Mouse (Mus musculus) liver, embryonic 13.5 days (tissue): ENCODE measurements around the gene Fam173a. TPM values are rescaled to one million over a fixed set of nuclear protein-coding genes. Genes with fewer than 3 reads are reported as not detected.
"Not testable (repeated sequence)": the region's sequence is repeated elsewhere in the genome, so short reads cannot be mapped to it uniquely, and the experiment has no call there.

Source experiments
- ATAC-seq: fragments of 200-750 bp; cut with Nextera tagmentation; 2 replicates; pipeline ENCODE4 v1.8.0; 2017; ENCODE audit warnings: low read depth, mild to moderate bottlenecking, moderate number of reproducible peaks, moderate library complexity
- DNase-seq: peaks from one replicate; pipeline ENCODE4 v3.0.0; 2022
- H3K27ac ChIP-seq: fragments of 300-500 bp; sonication (generic); 2 replicates; pipeline ENCODE4 v1.5.1; 2015; ENCODE audit warnings: moderate library complexity, mild to moderate bottlenecking, inconsistent platforms
- H3K27me3 ChIP-seq: fragments of 300-500 bp; sonication (generic); 2 replicates; pipeline ENCODE4 v1.6.1; 2015; ENCODE audit warnings: mild to moderate bottlenecking, inconsistent platforms
- H3K36me3 ChIP-seq: fragments of 300-500 bp; sonication (generic); 2 replicates; pipeline ENCODE4 v1.6.1; 2015; ENCODE audit warnings: mild to moderate bottlenecking, inconsistent platforms
- H3K4me1 ChIP-seq: fragments of 300-500 bp; sonication (generic); replicated peaks from 2 replicates; pipeline ENCODE4 v1.6.1; 2015; ENCODE audit warnings: inconsistent platforms
- H3K4me2 ChIP-seq: fragments of 300-500 bp; sonication (generic); 2 replicates; pipeline ENCODE4 v1.6.1; 2015; ENCODE audit warnings: inconsistent platforms, mild to moderate bottlenecking, moderate library complexity
- H3K4me3 ChIP-seq: fragments of 300-500 bp; sonication (generic); replicated peaks from 2 replicates; pipeline ENCODE4 v1.5.1; 2015; ENCODE audit warnings: mild to moderate bottlenecking, inconsistent platforms
- H3K9ac ChIP-seq: fragments of 300-500 bp; sonication (generic); 2 replicates; pipeline ENCODE4 v1.6.1; 2015; ENCODE audit warnings: mild to moderate bottlenecking, inconsistent platforms
- H3K9me3 ChIP-seq: fragments of 300-500 bp; sonication (generic); replicated peaks from 2 replicates; pipeline ENCODE4 v1.6.1; 2016; ENCODE audit warnings: inconsistent platforms
- WGBS: fragments of 180-500 bp; shearing (Covaris S2); methylation state at CpG from one replicate; pipeline ENCODE4 v1.1.7; 2015; ENCODE audit not compliant: insufficient replicate concordance; 5-methylcytosine and 5-hydroxymethylcytosine counted together
- polyA plus RNA-seq: library from polyadenylated mRNA; unstranded; fragments of >200 nt; fragmentation: Nextera tagmentation; extraction: Ambion mirVana; gene quantifications from 2 replicates; pipeline ENCODE4 v1.2.1, GENCODE M21; 2015

Gene Fam173a
- polyA plus RNA-seq, 1 experiment from 2014 or later, result 61.8 TPM

GRCm38 (mm10) chr17:25810890-25811289, 18.2 kb upstream of the Fam173a start:
- no peak for DNase-seq
- Histone ChIP-seq H3K36me3 (no peaks in the 10 kb centered on the region), H3K4me3 (no peak overlapping the region), H3K27me3 (peaks cover 92% of the 10 kb centered on the region), H3K9me3 (no peaks in the 10 kb centered on the region), H3K9ac (no peak overlapping the region), H3K4me2 (no peak overlapping the region), H3K4me1 (peaks cover 13% of the 10 kb centered on the region), H3K27ac (no peak overlapping the region)
- 52% methylated on average over 4 of the region's 4 CpGs for WGBS
- no peak for ATAC-seq

- H3K27ac ChIP-seq, result no peak overlapping the region
- H3K9ac ChIP-seq, result peak overlapping the region; percentile 15; the same call in 1 of the 2 replicates
- H3K4me2 ChIP-seq, result peak overlapping the region; percentile 73
- peak overlapping the region; percentile 55 for H3K4me3 ChIP-seq
- DNase-seq (no peak), ATAC-seq (no peak)
- H3K9me3 ChIP-seq, result no peaks in the 10 kb centered on the region
- WGBS, result 13% methylated on average over 25 of the region's 25 CpGs
- H3K36me3 ChIP-seq, result no peaks in the 10 kb centered on the region
- peaks cover 13% of the 10 kb centered on the region for H3K4me1 ChIP-seq
- peaks cover 83% of the 10 kb centered on the region for H3K27me3 ChIP-seq
Measured at GRCm38 (mm10) chr17:25809606-25810340, 17.1 kb upstream of the Fam173a start.

GRCm38 (mm10) chr17:25808789-25809605, 16.3 kb upstream of the Fam173a start, which contains the start of gene Fbxl16:
TSS of gene Fbxl16 (plus strand) at chr17:25809085.
- Histone ChIP-seq H3K4me1 (peaks cover 13% of the 10 kb centered on the region), H3K36me3 (no peaks in the 10 kb centered on the region), H3K4me2 (peak within 1 kb of the TSS; percentile 73), H3K9ac (peak within 1 kb of the TSS; percentile 36), H3K9me3 (no peaks in the 10 kb centered on the region), H3K4me3 (peak within 1 kb of the TSS; percentile 55), H3K27ac (no peak within 1 kb of the TSS), H3K27me3 (peaks cover 82% of the 10 kb centered on the region)
- peak; percentile 53; the same call in 1 of the 2 replicates for ATAC-seq
- under 1% methylated on average over 96 of the region's 100 CpGs for WGBS
- DNase-seq, result no peak

DNA sequence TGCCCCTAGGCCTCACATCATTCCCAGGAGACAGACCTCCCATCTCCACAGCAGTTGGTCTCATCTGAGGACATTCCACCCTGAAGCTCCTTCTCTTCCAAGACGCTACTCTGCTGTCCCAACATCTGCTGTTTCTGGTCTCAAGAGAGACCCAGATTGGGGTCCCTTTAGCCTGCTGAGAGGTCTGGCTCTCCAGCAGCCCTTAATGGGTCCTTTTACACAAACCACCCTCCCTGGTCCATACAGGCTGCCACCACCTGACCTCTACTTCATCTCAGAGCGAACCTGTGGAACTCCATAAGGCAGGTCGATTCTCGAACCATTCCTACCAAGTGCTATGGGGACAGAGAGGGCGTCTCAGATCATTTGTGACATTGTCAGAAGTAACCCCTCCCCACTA, 15.3 kb upstream of the Fam173a start:
- DNase-seq, result no peak
- H3K4me3 ChIP-seq, result no peak overlapping the region
- H3K9ac ChIP-seq, result no peak overlapping the region
- H3K9me3 ChIP-seq, result no peaks in the 10 kb centered on the region
- H3K36me3 ChIP-seq, result no peaks in the 10 kb centered on the region
- WGBS, result 39% methylated on average over 5 of the region's 5 CpGs
- no peak for ATAC-seq
- H3K4me1 ChIP-seq, result peaks cover 13% of the 10 kb centered on the region
- H3K4me2 ChIP-seq, result peak overlapping the region; percentile 73; the same call in 1 of the 2 replicates
- H3K27ac ChIP-seq, result no peak overlapping the region
- peaks cover 82% of the 10 kb centered on the region for H3K27me3 ChIP-seq

DNA sequence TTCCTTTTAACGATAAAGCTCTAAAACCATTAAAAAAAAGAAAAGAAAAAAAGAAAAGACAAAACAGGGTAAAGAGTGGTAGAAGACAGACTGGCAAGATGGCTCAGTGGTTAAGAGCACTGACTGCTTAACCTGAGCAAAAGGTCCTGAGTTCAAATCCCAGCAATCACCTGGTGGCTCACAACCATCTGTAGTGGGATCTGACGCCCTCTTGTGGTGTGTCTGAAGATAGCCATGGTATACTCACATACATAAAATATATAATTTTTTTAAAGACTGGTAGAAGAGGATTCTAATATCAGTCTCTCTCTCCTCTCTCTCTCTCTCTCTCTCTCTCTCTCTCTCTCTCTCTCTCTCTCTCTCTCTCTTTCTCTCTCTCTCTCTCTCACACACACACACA, 14.8 kb upstream of the Fam173a start:
- not testable (repeated sequence) for DNase-seq, H3K9me3 ChIP-seq, H3K4me3 ChIP-seq, H3K9ac ChIP-seq, ATAC-seq, H3K4me2 ChIP-seq, H3K27ac ChIP-seq, H3K36me3 ChIP-seq
- WGBS, result 42% methylated on average over 2 of the region's 2 CpGs
- Histone ChIP-seq H3K27me3 (peaks cover 82% of the 10 kb centered on the region), H3K4me1 (peaks cover 13% of the 10 kb centered on the region)

DNA sequence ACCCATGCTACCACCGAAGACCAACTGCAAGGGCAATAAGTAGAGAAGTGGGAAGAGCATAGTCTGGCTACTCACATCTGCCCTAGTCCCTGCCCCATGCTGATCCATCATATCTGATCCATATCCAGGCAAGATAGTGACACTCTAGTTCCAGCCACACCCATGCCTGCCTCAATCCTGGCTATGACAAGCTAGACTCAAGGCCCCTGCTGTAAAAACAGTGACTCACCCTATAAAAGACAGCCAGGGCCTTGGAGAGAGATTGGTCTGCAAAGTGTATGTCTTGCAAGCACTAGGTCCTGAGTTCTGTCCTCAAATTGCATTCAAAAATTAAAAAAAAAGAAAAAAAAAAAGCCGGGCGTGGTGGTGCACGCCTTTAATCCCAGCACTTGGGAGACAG, 13.8 kb upstream of the Fam173a start:
- Histone ChIP-seq H3K4me1 (peaks cover 13% of the 10 kb centered on the region), H3K27me3 (peaks cover 80% of the 10 kb centered on the region), H3K9ac (no peak overlapping the region), H3K36me3 (no peaks in the 10 kb centered on the region), H3K4me2 (no peak overlapping the region), H3K27ac (no peak overlapping the region), H3K9me3 (no peaks in the 10 kb centered on the region), H3K4me3 (no peak overlapping the region)
- 75% methylated on average over 4 of the region's 4 CpGs for WGBS
- no peak for ATAC-seq
- no peak for DNase-seq

DNA sequence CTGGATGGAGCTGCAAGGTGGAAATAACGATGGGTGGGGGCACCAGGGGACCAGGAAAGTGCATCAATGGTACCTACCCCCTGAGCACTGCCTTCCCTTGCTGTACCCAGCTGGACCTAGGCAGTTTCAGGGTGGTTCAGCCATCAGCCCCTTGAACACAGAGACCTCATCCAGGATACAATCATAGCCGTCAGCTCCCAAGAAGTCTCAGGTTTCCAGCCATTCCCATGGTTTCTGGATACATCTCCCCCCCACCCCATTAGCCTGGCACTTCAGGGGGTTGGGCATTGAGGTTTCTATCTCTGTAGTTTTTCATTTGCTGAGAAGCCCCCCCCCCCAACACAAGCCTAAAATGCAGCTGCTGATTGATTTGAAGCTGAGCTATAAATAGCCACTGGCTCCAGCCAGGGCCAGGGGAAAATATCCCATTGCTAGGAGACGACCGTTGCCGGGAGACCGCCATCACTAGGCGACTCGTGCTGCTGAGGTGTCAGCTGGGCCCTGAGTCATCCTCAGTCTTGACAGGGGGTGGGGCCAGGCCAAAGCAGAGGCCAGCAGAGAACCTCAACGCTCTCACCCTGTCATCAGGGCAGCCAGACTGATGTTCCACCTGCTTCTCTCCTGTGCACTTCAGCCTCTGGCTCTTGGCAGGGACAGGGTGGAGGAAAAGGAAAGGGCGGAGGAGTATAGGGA, 10.3 kb upstream of the Fam173a start:
- Histone ChIP-seq H3K4me2 (no peak overlapping the region), H3K9ac (no peak overlapping the region), H3K27me3 (peaks cover 48% of the 10 kb centered on the region), H3K36me3 (no peaks in the 10 kb centered on the region), H3K9me3 (no peaks in the 10 kb centered on the region), H3K4me1 (no peaks in the 10 kb centered on the region), H3K4me3 (no peak overlapping the region), H3K27ac (no peak overlapping the region)
- no peak for DNase-seq
- ATAC-seq, result no peak
- 11% methylated on average over 10 of the region's 10 CpGs for WGBS

DNA sequence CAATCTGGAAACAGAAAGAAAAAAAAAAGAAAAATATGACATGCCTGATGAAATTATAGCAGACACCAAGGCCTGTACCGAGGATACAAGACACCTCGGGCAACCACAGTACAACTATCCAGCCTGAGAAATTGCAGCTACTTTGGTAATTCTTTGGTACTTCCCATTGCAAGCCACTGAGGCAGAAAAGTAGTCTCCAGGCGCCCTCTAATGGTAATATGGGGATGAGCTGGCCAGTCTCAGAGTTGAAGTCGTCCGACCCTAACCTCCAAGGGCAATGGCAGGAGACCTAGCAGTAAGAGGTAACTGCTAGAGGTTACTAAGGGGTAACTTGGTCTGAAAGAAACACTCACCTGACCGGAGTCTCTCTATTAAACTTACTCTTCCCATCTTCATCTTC, 8.3 kb upstream of the Fam173a start:
- no peak overlapping the region for H3K27ac ChIP-seq
- no peaks in the 10 kb centered on the region for H3K9me3 ChIP-seq
- H3K4me1 ChIP-seq, result peaks cover 12% of the 10 kb centered on the region
- peaks cover 34% of the 10 kb centered on the region for H3K27me3 ChIP-seq
- no peak overlapping the region for H3K9ac ChIP-seq
- H3K4me3 ChIP-seq, result no peak overlapping the region
- no peak overlapping the region for H3K4me2 ChIP-seq
- ATAC-seq (no peak), DNase-seq (peak; percentile 62)
- whole genome bisulfite sequencing, result 5% methylated on average over 6 of the region's 6 CpGs
- no peaks in the 10 kb centered on the region for H3K36me3 ChIP-seq

GRCm38 (mm10) chr17:25796951-25797369, 4.3 kb upstream of the Fam173a start, which contains the start of gene Metrn:
TSS of gene Metrn (minus strand) at chr17:25797136.
- peak; percentile 78 for ATAC-seq
- H3K4me3 ChIP-seq, result peak within 1 kb of the TSS; percentile 83
- no peaks in the 10 kb centered on the region for H3K36me3 ChIP-seq
- H3K9ac ChIP-seq, result peak within 1 kb of the TSS; percentile 80
- no peaks in the 10 kb centered on the region for H3K9me3 ChIP-seq
- H3K27ac ChIP-seq, result peak within 1 kb of the TSS; percentile 34
- peak; percentile 83 for DNase-seq
- peaks cover 6% of the 10 kb centered on the region; the same call in 1 of the 2 replicates for H3K27me3 ChIP-seq
- peaks cover 35% of the 10 kb centered on the region for H3K4me1 ChIP-seq
- WGBS, result under 1% methylated on average over 35 of the region's 35 CpGs
- peak within 1 kb of the TSS; percentile 98 for H3K4me2 ChIP-seq

- WGBS, result 1% methylated on average over 37 of the region's 37 CpGs
- no peaks in the 10 kb centered on the region for H3K36me3 ChIP-seq
- H3K4me2 ChIP-seq, result peak overlapping the region; percentile 98
- H3K4me1 ChIP-seq, result peaks cover 38% of the 10 kb centered on the region
- no peaks in the 10 kb centered on the region for H3K9me3 ChIP-seq
- ATAC-seq (peak; percentile 3), DNase-seq (no peak)
- peak overlapping the region; percentile 34 for H3K27ac ChIP-seq
- peaks cover 1% of the 10 kb centered on the region; the same call in 1 of the 2 replicates for H3K27me3 ChIP-seq
- peak overlapping the region; percentile 83 for H3K4me3 ChIP-seq
- peak overlapping the region; percentile 80 for H3K9ac ChIP-seq
Measured at GRCm38 (mm10) chr17:25796211-25796771, 3.6 kb upstream of the Fam173a start.
